Mouse (Mus musculus): ENCODE results near the gene Plpp7. TPM values are rescaled to one million over a fixed set of nuclear protein-coding genes. Genes with fewer than 3 reads are reported as not detected.

The Plpp7 gene
- total RNA-seq, 2 experiments from 2014 or later, result 24.1 to 26.1 TPM

Small RNA genes lying within 50 kb of the gene (microRNA-seq; reads per million reads assigned to microRNA genes)
- 2.7 to 5.3 reads per million in 2 experiments for gene Mir7674

Other genes with a start within 250 kb of the Plpp7 start
- 100 to 1,000 TPM; 121 to 127 TPM for gene Fibcd1, start 249.5 kb upstream of the Plpp7 start, total RNA-seq (2021)
- gene Lamc3, start 208.2 kb upstream of the Plpp7 start, total RNA-seq (2021), result 1 to 10 TPM; 5.2 to 5.8 TPM
- 1 to 10 TPM; 8.0 to 9.2 TPM for gene Aif1l, start 145.4 kb upstream of the Plpp7 start, total RNA-seq (2021)
- 10 to 100 TPM; 54.3 to 59.0 TPM for gene Nup214, start 121.1 kb upstream of the Plpp7 start, total RNA-seq (2021)
- 1 to 10 TPM; 4.1 to 5.5 TPM for gene Fam78a, start 10.7 kb upstream of the Plpp7 start, total RNA-seq (2021)
- 100 to 1,000 TPM; 293 to 298 TPM for gene Prrc2b, start 55.6 kb downstream of the Plpp7 start, total RNA-seq (2021)
- gene Pomt1, start 141.1 kb downstream of the Plpp7 start, total RNA-seq (2021), result 10 to 100 TPM; 23.3 to 24.4 TPM
- gene Uck1, start 164.6 kb downstream of the Plpp7 start, total RNA-seq (2021), result 10 to 100 TPM; 52.3 to 58.5 TPM
- gene Golga2, start 191.9 kb downstream of the Plpp7 start, total RNA-seq (2021), result 10 to 100 TPM; 85.1 to 92.5 TPM
- 100 to 1,000 TPM; 202 to 208 TPM for gene Swi5, start 192.5 kb downstream of the Plpp7 start, total RNA-seq (2021)